Mouse (Mus musculus) CH12.LX (cell line): ENCODE measurements around the gene Prkar1a. TPM values are rescaled to one million over a fixed set of nuclear protein-coding genes. Genes with fewer than 3 reads are reported as not detected.

Source experiments
- DNase-seq: peaks from one replicate; pipeline ENCODE4 v3.0.0-alpha.2; 2013; ENCODE audit errors: extremely low read depth
- H3K27ac ChIP-seq: 2 replicates; pipeline ENCODE4 v1.5.1; 2012; ENCODE audit warnings: low read depth, mild to moderate bottlenecking, control low read depth, moderate library complexity; ENCODE audit not compliant: insufficient read depth
- H3K27me3 ChIP-seq: replicated peaks from 2 replicates; pipeline ENCODE3; 2012; ENCODE audit warnings: inconsistent platforms
- H3K36me3 ChIP-seq, 2 experiments: replicated peaks in 1 of 2; 2 replicates each; pipeline versions ENCODE3 to v1.6.1; 2012; ENCODE audit warnings: inconsistent platforms in 1 of 2, low read length in 1 of 2, mild to moderate bottlenecking in 1 of 2, mixed read lengths in 1 of 2, moderate library complexity in 1 of 2; ENCODE audit not compliant: control insufficient read depth in 1 of 2, insufficient read depth in 1 of 2
- H3K4me1 ChIP-seq, 2 experiments: 2 replicates each; pipeline ENCODE4 v1.6.1; 2012; ENCODE audit warnings: inconsistent platforms in 1 of 2, moderate library complexity in 1 of 2; ENCODE audit not compliant: insufficient read depth in 2 of 2, control insufficient read depth in 1 of 2
- H3K4me2 ChIP-seq: 2 replicates; pipeline ENCODE4 v1.6.1; 2012; ENCODE audit warnings: low read depth, mild to moderate bottlenecking, control low read depth; ENCODE audit not compliant: poor library complexity, insufficient read depth, severe bottlenecking
- H3K4me3 ChIP-seq, 3 experiments: fragments of 150-350 bp in 1 of 3; sonication (generic) in 1 of 3; replicated peaks in 1 of 3; 2 replicates each; pipeline versions ENCODE3 to v1.5.1; 2011 to 2012; ENCODE audit warnings: low read depth in 2 of 3, low read length in 2 of 3, mild to moderate bottlenecking in 2 of 3, moderate library complexity in 2 of 3, control low read depth in 1 of 3, improper control_type of control experiment in 1 of 3, inconsistent platforms in 1 of 3, mixed read lengths in 1 of 3; ENCODE audit not compliant: poor library complexity in 1 of 3
- H3K79me2 ChIP-seq: replicated peaks from 2 replicates; pipeline ENCODE4 v1.6.1; 2012; ENCODE audit warnings: mild to moderate bottlenecking, moderate library complexity; ENCODE audit not compliant: control insufficient read depth, poor library complexity, insufficient read depth, severe bottlenecking; ENCODE audit errors: extremely low read depth
- H3K9ac ChIP-seq: 2 replicates; pipeline ENCODE4 v1.6.1; 2012; ENCODE audit warnings: low read depth, mild to moderate bottlenecking, control low read depth, moderate library complexity; ENCODE audit not compliant: insufficient read depth
- H3K9me3 ChIP-seq: replicated peaks from 2 replicates; pipeline ENCODE3; 2012; ENCODE audit warnings: low read length, inconsistent platforms, mixed read lengths
- CTCF ChIP-seq, 2 experiments: IDR thresholded peaks in 1 of 2; conservative IDR thresholded peaks in 1 of 2; 2 replicates each; pipeline ENCODE4 v1.5.1; 2011 to 2012; ENCODE audit warnings: low read depth in 2 of 2, low read length in 2 of 2, improper control_type of control experiment in 1 of 2, inconsistent platforms in 1 of 2, mild to moderate bottlenecking in 1 of 2, moderate library complexity in 1 of 2
- E2F4 ChIP-seq: IDR thresholded peaks from 2 replicates; pipeline ENCODE4 v1.6.1; 2011; ENCODE audit warnings: low read depth, low read length, improper control_type of control experiment; ENCODE audit not compliant: insufficient replicate concordance
- ELF1 ChIP-seq: IDR thresholded peaks from 2 replicates; pipeline ENCODE4 v1.6.1; 2014; ENCODE audit warnings: low read depth, mild to moderate bottlenecking, inconsistent platforms, low read length, improper control_type of control experiment
- ETS1 ChIP-seq: conservative IDR thresholded peaks from 2 replicates; pipeline ENCODE4 v1.6.1; 2012; ENCODE audit warnings: low read depth, mild to moderate bottlenecking, inconsistent platforms, low read length, improper control_type of control experiment, moderate library complexity
- HCFC1 ChIP-seq: IDR thresholded peaks from 2 replicates; pipeline ENCODE4 v1.6.1; 2012; ENCODE audit warnings: low read depth, mild to moderate bottlenecking, inconsistent platforms, low read length, improper control_type of control experiment
- IRF4 ChIP-seq: IDR thresholded peaks from 2 replicates; pipeline ENCODE4 v1.6.1; 2014; ENCODE audit warnings: low read depth, mild to moderate bottlenecking, inconsistent platforms, low read length, improper control_type of control experiment
- JUN ChIP-seq: IDR thresholded peaks from 2 replicates; pipeline ENCODE4 v1.6.1; 2011; ENCODE audit warnings: low read depth, mild to moderate bottlenecking, low read length, improper control_type of control experiment, moderate library complexity; ENCODE audit not compliant: insufficient read depth
- JUND ChIP-seq: conservative IDR thresholded peaks from 2 replicates; pipeline ENCODE4 v1.6.1; 2011; ENCODE audit warnings: low read depth, low read length, improper control_type of control experiment
- MAX ChIP-seq: IDR thresholded peaks from 2 replicates; pipeline ENCODE4 v1.6.1; 2011; ENCODE audit warnings: low read length, improper control_type of control experiment
- MEF2A ChIP-seq: IDR thresholded peaks from 2 replicates; pipeline ENCODE4 v1.6.1; 2014; ENCODE audit warnings: low read depth, mild to moderate bottlenecking, inconsistent platforms, low read length, improper control_type of control experiment, borderline replicate concordance
- NRF1 ChIP-seq: IDR thresholded peaks from 2 replicates; pipeline ENCODE4 v1.6.1; 2014; ENCODE audit warnings: low read depth, mild to moderate bottlenecking, inconsistent platforms, low read length, improper control_type of control experiment, moderate library complexity
- POLR2AphosphoS2 ChIP-seq: IDR thresholded peaks from 2 replicates; pipeline ENCODE4 v1.6.1; 2011; ENCODE audit warnings: low read depth, low read length, improper control_type of control experiment
- RCOR1 ChIP-seq: conservative IDR thresholded peaks from 2 replicates; pipeline ENCODE4 v1.6.1; 2012; ENCODE audit warnings: low read depth, mild to moderate bottlenecking, inconsistent platforms, low read length, improper control_type of control experiment
- TBP ChIP-seq: conservative IDR thresholded peaks from 2 replicates; pipeline ENCODE4 v1.6.1; 2011; ENCODE audit warnings: low read depth, low read length, improper control_type of control experiment
- TCF12 ChIP-seq: IDR thresholded peaks from 2 replicates; pipeline ENCODE4 v1.6.1; 2014; ENCODE audit warnings: low read depth, mild to moderate bottlenecking, inconsistent platforms, low read length, improper control_type of control experiment
- ZC3H11A ChIP-seq: IDR thresholded peaks from 2 replicates; pipeline ENCODE4 v1.6.1; 2012; ENCODE audit warnings: low read depth, mild to moderate bottlenecking, inconsistent platforms, low read length, improper control_type of control experiment
- ZMIZ1 ChIP-seq: IDR thresholded peaks from 2 replicates; pipeline ENCODE4 v1.6.1; 2012; ENCODE audit warnings: low read depth, mild to moderate bottlenecking, inconsistent platforms, low read length, improper control_type of control experiment
- dilution Hi-C: fragments of 300-500 bp; cut with MboI; formaldehyde crosslinking; loops from 2 replicates; pipeline ENCODE4 v1.14.3; 2020; ENCODE audit warnings: low sequenced_read_pairs; ENCODE audit not compliant: extremely low pct_unique_long_range_greater_than_20kb, extremely low pct_ligation_motif_present
- in situ Hi-C: fragments of 300-500 bp; cut with MboI; formaldehyde crosslinking; loops from 3 replicates; pipeline ENCODE4 v1.14.3; 2019; ENCODE audit warnings: low sequenced_read_pairs, low pct_ligation_motif_present, low pct_unique_long_range_greater_than_20kb, mixed read lengths
- polyA plus RNA-seq: library from polyadenylated mRNA; unstranded; fragments of >175 nt; gene quantifications from 2 replicates; pipeline ENCODE4 v1.2.1, GENCODE M21; 2012; ENCODE audit warnings: low read depth; ENCODE audit not compliant: insufficient read length
- total RNA-seq, 2 experiments: library from RNA; depleted of rRNA; stranded (reverse); fragments of 300-350 nt in 1 of 2; fragments of >200 nt in 1 of 2; gene quantifications; 2 replicates each; pipeline ENCODE4 v1.2.3; 2012 to 2014

The Prkar1a gene
- total and polyA plus RNA-seq, 3 experiments: 93.1 to 220 (median 111) TPM

DNA sequence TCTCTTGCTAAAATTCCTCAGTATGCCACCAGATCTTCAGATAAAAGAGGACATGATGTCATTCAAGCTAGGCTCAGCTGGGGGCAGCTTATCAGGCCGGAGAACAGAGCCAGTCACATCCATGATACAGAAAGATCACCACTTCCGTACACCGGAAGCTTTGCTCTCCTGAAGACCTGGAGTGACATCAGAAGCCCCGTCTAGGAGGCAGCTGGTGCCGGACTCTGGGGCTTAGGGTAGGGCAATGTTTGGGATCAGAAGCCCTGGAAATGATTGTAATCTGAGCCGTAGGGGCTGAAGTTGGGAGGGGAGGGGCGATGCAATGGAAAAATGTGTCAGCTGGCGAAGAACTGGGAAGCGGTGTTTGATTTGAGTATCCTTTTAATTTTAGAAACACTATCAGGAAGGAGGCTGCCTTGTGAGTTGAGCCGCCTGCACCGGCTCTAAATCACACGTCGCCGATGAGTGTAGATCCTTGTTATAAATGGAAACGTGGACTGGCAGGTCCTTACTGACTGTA, 26.6 kb upstream of the Prkar1a start:
- no peak overlapping the region for H3K9ac ChIP-seq
- in situ Hi-C loops (no loop called here), dilution Hi-C loops (no loop called here)
- H3K79me2 ChIP-seq: no peaks in the 10 kb centered on the region
- DNase-seq: no peak
- no peak overlapping the region for H3K27ac ChIP-seq
- peaks cover 6% of the 10 kb centered on the region for H3K9me3 ChIP-seq
- no peak overlapping the region for H3K4me3 ChIP-seq
- no peak overlapping the region for H3K4me2 ChIP-seq
- H3K36me3 ChIP-seq: no peaks in the 10 kb centered on the region
- no peaks in the 10 kb centered on the region for H3K27me3 ChIP-seq
- H3K4me1 ChIP-seq: peaks cover 0 to 4% of the 10 kb centered on the region in 2 experiments; a peak in 2 of 4 replicates
- no peak for TF ChIP-seq JUN
- no peak for TF ChIP-seq MEF2A
- no peak for TF ChIP-seq CTCF (conservative IDR thresholded peaks at IDR 0.05 in 1 of 2, IDR thresholded peaks at IDR 0.05 in 1 of 2; ENCODE audit: low read depth in 2 of 2, low read length in 2 of 2)
- no peak for TF ChIP-seq JUND
- TF ChIP-seq NRF1: no peak
- TF ChIP-seq TCF12: no peak
- TF ChIP-seq ETS1: no peak
- TF ChIP-seq HCFC1: no peak
- TF ChIP-seq ZC3H11A: no peak

DNA sequence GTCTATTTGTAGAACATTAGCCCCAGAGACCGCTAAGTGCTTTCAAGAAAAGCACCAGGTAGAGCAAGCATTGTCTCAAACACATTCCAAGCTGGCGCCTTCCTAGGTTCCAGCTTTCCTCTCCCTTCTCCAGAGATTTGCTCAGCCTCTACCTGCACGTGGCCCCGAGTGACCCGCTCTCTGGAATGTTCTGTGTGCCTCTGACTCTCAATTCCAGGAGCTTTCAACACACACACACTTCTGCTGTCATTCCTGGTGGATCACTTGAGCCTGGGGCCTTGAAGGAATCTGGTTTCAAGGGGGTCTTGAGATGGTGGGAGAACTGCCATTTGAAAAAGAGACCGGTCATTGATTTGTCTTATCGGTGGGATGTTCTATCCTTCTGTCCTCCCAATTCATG, 26.0 kb upstream of the Prkar1a start:
- Histone ChIP-seq H3K27me3 (no peaks in the 10 kb centered on the region), H3K36me3 (no peaks in the 10 kb centered on the region), H3K4me1 (peaks cover 0 to 4% of the 10 kb centered on the region in 2 experiments; a peak in 2 of 4 replicates), H3K4me2 (no peak overlapping the region), H3K79me2 (no peaks in the 10 kb centered on the region), H3K9ac (no peak overlapping the region), H3K4me3 (no peak overlapping the region), H3K9me3 (peaks cover 6% of the 10 kb centered on the region), H3K27ac (no peak overlapping the region)
- TF ChIP-seq RCOR1 (no peak), E2F4 (no peak), IRF4 (no peak), ELF1 (no peak), MAX (no peak), TBP (no peak), ZMIZ1 (no peak), POLR2AphosphoS2 (no peak)
- dilution Hi-C loops (no loop called here), in situ Hi-C loops (no loop called here)
- no peak for DNase-seq
